Mouse (Mus musculus) small intestine, adult 2 months (tissue): ENCODE results near the gene Cbr1.

Experiments used
- CTCF ChIP-seq: fragments of 200-500 bp; IDR thresholded peaks from 2 replicates; pipeline ENCODE4 v1.5.1; 2012; ENCODE audit warnings: low read depth, mild to moderate bottlenecking, control low read depth, inconsistent platforms, low read length, moderate library complexity, mixed read lengths; ENCODE audit not compliant: insufficient replicate concordance, insufficient read length; ENCODE audit errors: extremely low read depth
- POLR2A ChIP-seq: fragments of 200-500 bp; IDR thresholded peaks from 2 replicates; pipeline ENCODE4 v1.6.1; 2012; ENCODE audit warnings: low read depth, mild to moderate bottlenecking, control low read depth, inconsistent platforms, low read length, moderate library complexity

GRCm38 (mm10) chr16:93606146-93606545 lies 493 bp downstream of the Cbr1 start:
- TF ChIP-seq CTCF (no peak), POLR2A (no peak)
